Mouse (Mus musculus): ENCODE results near the gene Rps6kb1. TPM values are rescaled to one million over a fixed set of nuclear protein-coding genes. Genes with fewer than 3 reads are reported as not detected.

Gene Rps6kb1
- polyA plus RNA-seq, 1 experiment from 2014 or later: 54.1 TPM

GRCm38 (mm10) chr11:86582543-86583260 lies 38.1 kb upstream of the Rps6kb1 start:
- Histone ChIP-seq H3K27ac (ENCODE audit: low read depth, low read length) (no peak overlapping the region), H3K36me3 (ENCODE audit: control insufficient read depth, insufficient read depth, low read length) (no peaks in the 10 kb centered on the region), H3K9ac (ENCODE audit: low read length) (no peak overlapping the region), H3K27me3 (ENCODE audit: control insufficient read depth, insufficient read depth, low read length) (no peaks in the 10 kb centered on the region), H3K4me2 (no peak overlapping the region), H3K4me1 (ENCODE audit: control insufficient read depth, insufficient read depth, low read length) (peaks cover 8% of the 10 kb centered on the region; the same call in 1 of the 2 replicates), H3K4me3 (ENCODE audit: low read depth, low read length) (no peak overlapping the region), H3K9me3 (ENCODE audit: control insufficient read depth, low read length) (no peaks in the 10 kb centered on the region)
- 82% methylated on average over 7 of the region's 7 CpGs for WGBS
- DNase-seq (ENCODE audit: low spot score, missing footprints): no peak
- no peak for ATAC-seq (ENCODE audit: low FRiP score)

- H3K4me3 ChIP-seq (ENCODE audit: low read depth, low read length): no peak overlapping the region
- DNase-seq (ENCODE audit: low spot score, missing footprints) (no peak), ATAC-seq (ENCODE audit: low FRiP score) (no peak)
- peaks cover 5% of the 10 kb centered on the region; the same call in 1 of the 2 replicates for H3K4me1 ChIP-seq (ENCODE audit: control insufficient read depth, insufficient read depth, low read length)
- 94% methylated on average over 12 of the region's 12 CpGs for WGBS
- H3K27ac ChIP-seq (ENCODE audit: low read depth, low read length): no peak overlapping the region
- H3K9ac ChIP-seq (ENCODE audit: low read length): no peak overlapping the region
- H3K36me3 ChIP-seq (ENCODE audit: control insufficient read depth, insufficient read depth, low read length): no peaks in the 10 kb centered on the region
- no peaks in the 10 kb centered on the region for H3K9me3 ChIP-seq (ENCODE audit: control insufficient read depth, low read length)
- H3K27me3 ChIP-seq (ENCODE audit: control insufficient read depth, insufficient read depth, low read length): no peaks in the 10 kb centered on the region
- H3K4me2 ChIP-seq: no peak overlapping the region
These were observed 37.4 kb upstream of the Rps6kb1 start for GRCm38 (mm10) chr11:86581943-86582542.

- H3K9me3 ChIP-seq (ENCODE audit: control insufficient read depth, low read length): no peaks in the 10 kb centered on the region
- H3K9ac ChIP-seq (ENCODE audit: low read length): no peak overlapping the region
- DNase-seq (ENCODE audit: low spot score, missing footprints): no peak
- no peaks in the 10 kb centered on the region for H3K4me1 ChIP-seq (ENCODE audit: control insufficient read depth, insufficient read depth, low read length)
- ATAC-seq (ENCODE audit: low FRiP score): no peak
- H3K4me2 ChIP-seq: no peak overlapping the region
- H3K36me3 ChIP-seq (ENCODE audit: control insufficient read depth, insufficient read depth, low read length): no peaks in the 10 kb centered on the region
- no peak overlapping the region for H3K4me3 ChIP-seq (ENCODE audit: low read depth, low read length)
- no peaks in the 10 kb centered on the region for H3K27me3 ChIP-seq (ENCODE audit: control insufficient read depth, insufficient read depth, low read length)
- no peak overlapping the region for H3K27ac ChIP-seq (ENCODE audit: low read depth, low read length)
- 74% methylated on average over 11 of the region's 11 CpGs for WGBS
These were observed 36.7 kb upstream of the Rps6kb1 start for GRCm38 (mm10) chr11:86581250-86581753.

- Histone ChIP-seq H3K4me1 (ENCODE audit: control insufficient read depth, insufficient read depth, low read length) (no peaks in the 10 kb centered on the region), H3K27me3 (ENCODE audit: control insufficient read depth, insufficient read depth, low read length) (no peaks in the 10 kb centered on the region), H3K9me3 (ENCODE audit: control insufficient read depth, low read length) (no peaks in the 10 kb centered on the region), H3K9ac (ENCODE audit: low read length) (no peak overlapping the region), H3K27ac (ENCODE audit: low read depth, low read length) (no peak overlapping the region), H3K4me2 (no peak overlapping the region), H3K36me3 (ENCODE audit: control insufficient read depth, insufficient read depth, low read length) (no peaks in the 10 kb centered on the region), H3K4me3 (ENCODE audit: low read depth, low read length) (no peak overlapping the region)
- DNase-seq (ENCODE audit: low spot score, missing footprints) (no peak), ATAC-seq (ENCODE audit: low FRiP score) (no peak)
- 86% methylated on average over 9 of the region's 9 CpGs for WGBS
These were observed 35.9 kb upstream of the Rps6kb1 start for GRCm38 (mm10) chr11:86580319-86581113.

- 88% methylated on average over 10 of the region's 10 CpGs for WGBS
- no peaks in the 10 kb centered on the region for H3K4me1 ChIP-seq (ENCODE audit: control insufficient read depth, insufficient read depth, low read length)
- no peak overlapping the region for H3K4me2 ChIP-seq
- H3K4me3 ChIP-seq (ENCODE audit: low read depth, low read length): no peak overlapping the region
- no peaks in the 10 kb centered on the region for H3K27me3 ChIP-seq (ENCODE audit: control insufficient read depth, insufficient read depth, low read length)
- no peak overlapping the region for H3K9ac ChIP-seq (ENCODE audit: low read length)
- no peaks in the 10 kb centered on the region for H3K36me3 ChIP-seq (ENCODE audit: control insufficient read depth, insufficient read depth, low read length)
- DNase-seq (ENCODE audit: low spot score, missing footprints) (no peak), ATAC-seq (ENCODE audit: low FRiP score) (no peak)
- no peaks in the 10 kb centered on the region for H3K9me3 ChIP-seq (ENCODE audit: control insufficient read depth, low read length)
- no peak overlapping the region for H3K27ac ChIP-seq (ENCODE audit: low read depth, low read length)
These were observed 35.2 kb upstream of the Rps6kb1 start for GRCm38 (mm10) chr11:86579731-86580318.

- no peaks in the 10 kb centered on the region for H3K9me3 ChIP-seq (ENCODE audit: control insufficient read depth, low read length)
- no peaks in the 10 kb centered on the region for H3K27me3 ChIP-seq (ENCODE audit: control insufficient read depth, insufficient read depth, low read length)
- H3K4me1 ChIP-seq (ENCODE audit: control insufficient read depth, insufficient read depth, low read length): no peaks in the 10 kb centered on the region
- no peak overlapping the region for H3K9ac ChIP-seq (ENCODE audit: low read length)
- H3K4me2 ChIP-seq: no peak overlapping the region
- no peak overlapping the region for H3K4me3 ChIP-seq (ENCODE audit: low read depth, low read length)
- no peaks in the 10 kb centered on the region for H3K36me3 ChIP-seq (ENCODE audit: control insufficient read depth, insufficient read depth, low read length)
- ATAC-seq (ENCODE audit: low FRiP score) (no peak), DNase-seq (ENCODE audit: low spot score, missing footprints) (no peak)
- no peak overlapping the region for H3K27ac ChIP-seq (ENCODE audit: low read depth, low read length)
- 72% methylated on average over 25 of the region's 25 CpGs for whole genome bisulfite sequencing
These were observed 34.5 kb upstream of the Rps6kb1 start for GRCm38 (mm10) chr11:86578809-86579730.

GRCm38 (mm10) chr11:86578106-86578808 lies 33.7 kb upstream of the Rps6kb1 start:
- H3K4me3 ChIP-seq (ENCODE audit: low read depth, low read length): no peak overlapping the region
- no peaks in the 10 kb centered on the region for H3K27me3 ChIP-seq (ENCODE audit: control insufficient read depth, insufficient read depth, low read length)
- H3K4me2 ChIP-seq: no peak overlapping the region
- H3K9ac ChIP-seq (ENCODE audit: low read length): no peak overlapping the region; the same call in 1 of the 2 replicates
- no peaks in the 10 kb centered on the region for H3K4me1 ChIP-seq (ENCODE audit: control insufficient read depth, insufficient read depth, low read length)
- no peaks in the 10 kb centered on the region for H3K9me3 ChIP-seq (ENCODE audit: control insufficient read depth, low read length)
- 84% methylated on average over 6 of the region's 6 CpGs for WGBS
- no peak overlapping the region for H3K27ac ChIP-seq (ENCODE audit: low read depth, low read length)
- DNase-seq (ENCODE audit: low spot score, missing footprints) (no peak), ATAC-seq (ENCODE audit: low FRiP score) (no peak)
- no peaks in the 10 kb centered on the region for H3K36me3 ChIP-seq (ENCODE audit: control insufficient read depth, insufficient read depth, low read length)

- Histone ChIP-seq H3K4me1 (ENCODE audit: control insufficient read depth, insufficient read depth, low read length) (no peaks in the 10 kb centered on the region), H3K27ac (ENCODE audit: low read depth, low read length) (no peak overlapping the region), H3K36me3 (ENCODE audit: control insufficient read depth, insufficient read depth, low read length) (no peaks in the 10 kb centered on the region), H3K9ac (ENCODE audit: low read length) (no peak overlapping the region), H3K4me2 (no peak overlapping the region), H3K27me3 (ENCODE audit: control insufficient read depth, insufficient read depth, low read length) (no peaks in the 10 kb centered on the region), H3K4me3 (ENCODE audit: low read depth, low read length) (no peak overlapping the region), H3K9me3 (ENCODE audit: control insufficient read depth, low read length) (no peaks in the 10 kb centered on the region)
- ATAC-seq (ENCODE audit: low FRiP score): no peak
- 83% methylated on average over 4 of the region's 4 CpGs for WGBS
- no peak for DNase-seq (ENCODE audit: low spot score, missing footprints)
These were observed 32.6 kb upstream of the Rps6kb1 start for GRCm38 (mm10) chr11:86577231-86577630.

Data from midbrain, embryonic 11.5 days (tissue).